Mouse (Mus musculus): ENCODE data around the gene Rad9a.

Rad9a gene

GRCm38 (mm10) chr19:4193129-4193528 is 8.3 kb downstream of the Rad9a start:
- no peak for DNase-seq (ENCODE audit: low spot score)

GRCm38 (mm10) chr19:4192251-4192985 is 9.0 kb downstream of the Rad9a start:
- DNase-seq (ENCODE audit: low spot score): peak; percentile 44

- DNase-seq (ENCODE audit: low spot score): peak; percentile 96
Measured at GRCm38 (mm10) chr19:4191528-4192250, 9.8 kb downstream of the Rad9a start, which contains the start of gene Ppp1ca. Gene Ppp1ca (plus strand): TSS chr19:4192065.

GRCm38 (mm10) chr19:4190831-4191334 is 10.6 kb downstream of the Rad9a start, which contains the start of gene Tbc1d10c:
Gene Tbc1d10c (minus strand): TSS chr19:4191284.
- no peak for DNase-seq (ENCODE audit: low spot score)

- DNase-seq (ENCODE audit: low spot score): no peak
Measured at GRCm38 (mm10) chr19:4189051-4189620, 12.3 kb downstream of the Rad9a start.

- no peak for DNase-seq (ENCODE audit: low spot score)
Measured at GRCm38 (mm10) chr19:4187303-4187702, 14.2 kb downstream of the Rad9a start.

- no peak for DNase-seq (ENCODE audit: low spot score)
Measured at GRCm38 (mm10) chr19:4184976-4185975, 16.2 kb downstream of the Rad9a start.

GRCm38 (mm10) chr19:4183689-4184088 is 17.8 kb downstream of the Rad9a start:
- DNase-seq (ENCODE audit: low spot score): no peak

GRCm38 (mm10) chr19:4181892-4182291 is 19.6 kb downstream of the Rad9a start:
- peak; percentile 51 for DNase-seq (ENCODE audit: low spot score)

GRCm38 (mm10) chr19:4180411-4180810 is 21.1 kb downstream of the Rad9a start:
- no peak for DNase-seq (ENCODE audit: low spot score)

- DNase-seq (ENCODE audit: low spot score): no peak
Measured at GRCm38 (mm10) chr19:4175368-4175947, 26.0 kb downstream of the Rad9a start, which contains the start of gene Carns1. Gene Carns1 (minus strand): TSS chr19:4175479.

GRCm38 (mm10) chr19:4172925-4173324 is 28.5 kb downstream of the Rad9a start:
- no peak for DNase-seq (ENCODE audit: low spot score)

- DNase-seq (ENCODE audit: low spot score): no peak
Measured at GRCm38 (mm10) chr19:4171393-4172290, 29.8 kb downstream of the Rad9a start.

- DNase-seq (ENCODE audit: low spot score): no peak
Measured at GRCm38 (mm10) chr19:4170723-4171392, 30.6 kb downstream of the Rad9a start.

- DNase-seq (ENCODE audit: low spot score): no peak
Measured at GRCm38 (mm10) chr19:4169810-4170209, 31.7 kb downstream of the Rad9a start.

- peak; percentile 98 for DNase-seq (ENCODE audit: low spot score)
Measured at GRCm38 (mm10) chr19:4169378-4169784, 32.1 kb downstream of the Rad9a start.

GRCm38 (mm10) chr19:4166678-4167476 is 34.6 kb downstream of the Rad9a start:
- peak; percentile 55 for DNase-seq (ENCODE audit: low spot score)

- DNase-seq (ENCODE audit: low spot score): no peak
Measured at GRCm38 (mm10) chr19:4164721-4165120, 36.7 kb downstream of the Rad9a start.
